Mouse (Mus musculus) small intestine, adult 2 months (tissue): ENCODE measurements around the gene Cel. TPM values are rescaled to one million over a fixed set of nuclear protein-coding genes. Genes with fewer than 3 reads are reported as not detected.
A peak's percentile ranks its signal among the peaks of the same experiment; 100 is the strongest.

ENCODE experiments used
- H3K27ac ChIP-seq: fragments of 200-500 bp; 2 replicates; pipeline ENCODE4 v1.5.1; 2012; ENCODE audit warnings: low read depth, low read length, control low read depth, inconsistent platforms; ENCODE audit not compliant: insufficient read depth
- H3K27me3 ChIP-seq: fragments of 200-500 bp; 2 replicates; pipeline ENCODE4 v1.6.1; 2012; ENCODE audit warnings: mild to moderate bottlenecking, moderate library complexity, low read length, inconsistent platforms; ENCODE audit not compliant: control insufficient read depth, insufficient read depth
- H3K36me3 ChIP-seq: fragments of 200-500 bp; 2 replicates; pipeline ENCODE4 v1.6.1; 2012; ENCODE audit warnings: mild to moderate bottlenecking, low read length, control low read depth, inconsistent platforms; ENCODE audit not compliant: control insufficient read depth, insufficient read depth
- H3K4me1 ChIP-seq: fragments of 200-500 bp; 2 replicates; pipeline ENCODE4 v1.6.1; 2012; ENCODE audit warnings: low read length, inconsistent platforms, mixed read lengths; ENCODE audit not compliant: control insufficient read depth, insufficient read depth, insufficient read length
- H3K4me3 ChIP-seq: fragments of 200-500 bp; 2 replicates; pipeline ENCODE4 v1.5.1; 2012; ENCODE audit warnings: low read depth, mild to moderate bottlenecking, control low read depth, inconsistent platforms, low read length, moderate library complexity
- CTCF ChIP-seq: fragments of 200-500 bp; IDR thresholded peaks from 2 replicates; pipeline ENCODE4 v1.5.1; 2012; ENCODE audit warnings: low read depth, mild to moderate bottlenecking, control low read depth, inconsistent platforms, low read length, moderate library complexity, mixed read lengths; ENCODE audit not compliant: insufficient replicate concordance, insufficient read length; ENCODE audit errors: extremely low read depth
- POLR2A ChIP-seq: fragments of 200-500 bp; IDR thresholded peaks from 2 replicates; pipeline ENCODE4 v1.6.1; 2012; ENCODE audit warnings: low read depth, mild to moderate bottlenecking, control low read depth, inconsistent platforms, low read length, moderate library complexity
- WGBS: fragments of 180-500 bp; shearing (Covaris S2); methylation state at CpG from one replicate; pipeline ENCODE4 v1.1.7; 2018; 5-methylcytosine and 5-hydroxymethylcytosine counted together
- polyA plus RNA-seq: library from polyadenylated mRNA; depleted of rRNA; stranded (reverse); fragments of >200 nt; gene quantifications from 2 replicates; pipeline ENCODE4 v1.2.3, GENCODE M21; 2012

Cel gene
- polyA plus RNA-seq, 1 experiment = 8.8 TPM

- WGBS = 87% methylated on average over 4 of the region's 4 CpGs
- Histone ChIP-seq H3K36me3 (peaks cover 20% of the 10 kb centered on the region), H3K27me3 (no peaks in the 10 kb centered on the region), H3K27ac (no peak overlapping the region), H3K4me1 (no peaks in the 10 kb centered on the region), H3K4me3 (no peak overlapping the region)
- TF ChIP-seq CTCF (no peak), POLR2A (no peak)
Observed at GRCm38 (mm10) chr2:28564380-28564779, 1.2 kb upstream of the Cel start.

GRCm38 (mm10) chr2:28563830-28564229 is 627 bp upstream of the Cel start:
- Histone ChIP-seq H3K27me3 (no peaks in the 10 kb centered on the region), H3K27ac (no peak overlapping the region), H3K36me3 (peaks cover 17% of the 10 kb centered on the region), H3K4me3 (no peak overlapping the region), H3K4me1 (no peaks in the 10 kb centered on the region)
- no peak for TF ChIP-seq POLR2A
- no peak for TF ChIP-seq CTCF

- no peaks in the 10 kb centered on the region for H3K4me1 ChIP-seq
- no peak overlapping the region for H3K27ac ChIP-seq
- no peak overlapping the region for H3K4me3 ChIP-seq
- peaks cover 12% of the 10 kb centered on the region for H3K36me3 ChIP-seq
- WGBS = 73% methylated on average over 5 of the region's 5 CpGs
- no peak for TF ChIP-seq CTCF
- no peaks in the 10 kb centered on the region for H3K27me3 ChIP-seq
Observed at GRCm38 (mm10) chr2:28557452-28557851, 5.8 kb downstream of the Cel start.

- Histone ChIP-seq H3K27ac (no peak overlapping the region), H3K4me1 (peaks cover 5% of the 10 kb centered on the region), H3K36me3 (peaks cover 54% of the 10 kb centered on the region), H3K4me3 (no peak overlapping the region), H3K27me3 (no peaks in the 10 kb centered on the region)
- TF ChIP-seq POLR2A = no peak
- TF ChIP-seq CTCF = no peak
- WGBS = 95% methylated on average over 5 of the region's 5 CpGs
Observed at GRCm38 (mm10) chr2:28552301-28552700, 10.9 kb downstream of the Cel start.

GRCm38 (mm10) chr2:28549157-28549556 is 14.0 kb downstream of the Cel start:
- Histone ChIP-seq H3K36me3 (peaks cover 70% of the 10 kb centered on the region), H3K27ac (no peak overlapping the region), H3K27me3 (no peaks in the 10 kb centered on the region), H3K4me1 (peaks cover 5% of the 10 kb centered on the region), H3K4me3 (no peak overlapping the region)
- TF ChIP-seq POLR2A = no peak
- no peak for TF ChIP-seq CTCF
- 93% methylated on average over 13 of the region's 13 CpGs for WGBS

- Histone ChIP-seq H3K4me1 (peaks cover 5% of the 10 kb centered on the region), H3K36me3 (peaks cover 74% of the 10 kb centered on the region), H3K27ac (no peak overlapping the region), H3K4me3 (no peak overlapping the region), H3K27me3 (no peaks in the 10 kb centered on the region)
- 50% methylated on average over 11 of the region's 11 CpGs for WGBS
- TF ChIP-seq CTCF (peak; percentile 92; the same call in 1 of the 2 replicates), POLR2A (no peak)
Observed at GRCm38 (mm10) chr2:28547237-28548172, 15.7 kb downstream of the Cel start.

- H3K4me1 ChIP-seq = peaks cover 6% of the 10 kb centered on the region
- H3K4me3 ChIP-seq = no peak overlapping the region
- WGBS = 75% methylated on average over 6 of the region's 6 CpGs
- peaks cover 71% of the 10 kb centered on the region for H3K36me3 ChIP-seq
- TF ChIP-seq CTCF (no peak), POLR2A (no peak)
- H3K27me3 ChIP-seq = no peaks in the 10 kb centered on the region
- no peak overlapping the region for H3K27ac ChIP-seq
Observed at GRCm38 (mm10) chr2:28546560-28546959, 16.6 kb downstream of the Cel start.
